Mouse (Mus musculus) adrenal gland, postnatal 0 days (tissue): ENCODE data around the gene Eml2. TPM values are rescaled to one million over a fixed set of nuclear protein-coding genes. Genes with fewer than 3 reads are reported as not detected.

Source experiments
- microRNA-seq: library from miRNA; unstranded; fragments of <30 nt; microRNA quantifications from one replicate; pipeline ENCODE4, GENCODE M21; 2016; ENCODE audit warnings: borderline replicate concordance; ENCODE audit not compliant: insufficient number of aligned reads
- polyA plus RNA-seq: library from polyadenylated mRNA; unstranded; fragments of >200 nt; fragmentation: Nextera tagmentation; extraction: Ambion mirVana; gene quantifications from 2 replicates; pipeline ENCODE4 v1.2.1, GENCODE M21; 2015

Eml2 gene
- 5.5 and 7.8 TPM in 2 replicates for polyA plus RNA-seq

GRCm38 (mm10) chr7:19175708-19176515, at the start of gene Eml2:
Eml2 (plus strand) TSS chr7:19176421.

GRCm38 (mm10) chr7:19148875-19149541, 27.2 kb upstream of the Eml2 start, which contains the start of gene Qpctl:
Qpctl (minus strand) TSS chr7:19149291.

GRCm38 (mm10) chr7:19149626-19150025, 26.6 kb upstream of the Eml2 start, which contains the start of gene Snrpd2:
Snrpd2 (plus strand) TSS chr7:19149722.

GRCm38 (mm10) chr7:19165656-19166423, 10.4 kb upstream of the Eml2 start, which contains the start of gene Gipr:
Gipr (minus strand) TSS chr7:19166127.

GRCm38 (mm10) chr7:19211996-19212755, 36.0 kb downstream of the Eml2 start, which contains the start of gene Gpr4:
Gpr4 (plus strand) TSS chr7:19212538.

GRCm38 (mm10) chr7:19227883-19228792, 51.9 kb downstream of the Eml2 start, which contains the start of gene Opa3:
Opa3 (plus strand) TSS chr7:19228334.

Small RNAs within 50 kb of the gene (microRNA-seq; reads per million reads assigned to microRNA genes)
- 336 reads per million, percentile 59 among the genes with 10 or more reads in this experiment for gene Mir330

Other genes with a start within 250 kb of the Eml2 start
- 0.16 TPM in 1 of 2 replicates, not detected in the other for gene Nanos2, start 189.0 kb upstream of the Eml2 start, polyA plus RNA-seq
- gene Mypop, start 185.2 kb upstream of the Eml2 start, polyA plus RNA-seq = 4.6 and 4.8 TPM in 2 replicates
- 15.6 and 16.6 TPM in 2 replicates for gene Irf2bp1, start 172.4 kb upstream of the Eml2 start, polyA plus RNA-seq
- 1.1 and 2.4 TPM in 2 replicates for gene Foxa3, start 152.9 kb upstream of the Eml2 start, polyA plus RNA-seq
- 14.9 and 20.6 TPM in 2 replicates for gene Sympk, start 152.0 kb upstream of the Eml2 start, polyA plus RNA-seq
- not detected in 2 replicates for gene Rsph6a, start 121.7 kb upstream of the Eml2 start, polyA plus RNA-seq
- 14.5 and 21.0 TPM in 2 replicates for gene Dmwd, start 100.2 kb upstream of the Eml2 start, polyA plus RNA-seq
- 21.6 and 28.7 TPM in 2 replicates for gene Dmpk, start 92.6 kb upstream of the Eml2 start, polyA plus RNA-seq
- 4.2 and 5.9 TPM in 2 replicates for gene Six5, start 81.8 kb upstream of the Eml2 start, polyA plus RNA-seq
- gene Gm4969, start 58.1 kb upstream of the Eml2 start, polyA plus RNA-seq = 0.33 and 0.44 TPM in 2 replicates
- 5.8 and 8.7 TPM in 2 replicates for gene Fbxo46, start 56.6 kb upstream of the Eml2 start, polyA plus RNA-seq
- gene Qpctl, start 27.1 kb upstream of the Eml2 start, polyA plus RNA-seq = 10.3 and 16.6 TPM in 2 replicates
- gene Snrpd2, start 26.7 kb upstream of the Eml2 start, polyA plus RNA-seq = 109 and 149 TPM in 2 replicates
- 0.33 and 0.54 TPM in 2 replicates for gene Gipr, start 10.3 kb upstream of the Eml2 start, polyA plus RNA-seq
- gene Gpr4, start 36.1 kb downstream of the Eml2 start, polyA plus RNA-seq = 0.98 and 2.9 TPM in 2 replicates
- 15.0 and 17.1 TPM in 2 replicates for gene Opa3, start 51.9 kb downstream of the Eml2 start, polyA plus RNA-seq
- 43.2 and 55.1 TPM in 2 replicates for gene Vasp, start 95.4 kb downstream of the Eml2 start, polyA plus RNA-seq
- 0.44 and 0.66 TPM in 2 replicates for gene Ppm1n, start 103.6 kb downstream of the Eml2 start, polyA plus RNA-seq
- 24.3 and 37.8 TPM in 2 replicates for gene Rtn2, start 106.2 kb downstream of the Eml2 start, polyA plus RNA-seq
- 0.12 and 0.14 TPM in 2 replicates for gene Fosb, start 133.6 kb downstream of the Eml2 start, polyA plus RNA-seq
- gene Ercc1, start 168.4 kb downstream of the Eml2 start, polyA plus RNA-seq = 47.3 and 52.6 TPM in 2 replicates
- 11.2 and 13.6 TPM in 2 replicates for gene Cd3eap, start 183.1 kb downstream of the Eml2 start, polyA plus RNA-seq
- 2.7 and 2.9 TPM in 2 replicates for gene Ppp1r13l, start 183.3 kb downstream of the Eml2 start, polyA plus RNA-seq
- 4.0 and 8.3 TPM in 2 replicates for gene Ercc2, start 205.6 kb downstream of the Eml2 start, polyA plus RNA-seq
- 2.5 and 2.6 TPM in 2 replicates for gene Klc3, start 227.7 kb downstream of the Eml2 start, polyA plus RNA-seq
- gene Ckm, start 228.4 kb downstream of the Eml2 start, polyA plus RNA-seq = 10.6 and 33.2 TPM in 2 replicates